Mouse (Mus musculus) R1 (cell line): Measurements from ENCODE around the gene Grik4.
A peak's percentile ranks its signal among the peaks of the same experiment; 100 is the strongest.

Experiments used
- DNase-seq: peaks from one replicate; pipeline ENCODE4 v3.0.0-alpha.2; 2018; ENCODE audit warnings: low read depth, low spot score

Gene Grik4

DNA sequence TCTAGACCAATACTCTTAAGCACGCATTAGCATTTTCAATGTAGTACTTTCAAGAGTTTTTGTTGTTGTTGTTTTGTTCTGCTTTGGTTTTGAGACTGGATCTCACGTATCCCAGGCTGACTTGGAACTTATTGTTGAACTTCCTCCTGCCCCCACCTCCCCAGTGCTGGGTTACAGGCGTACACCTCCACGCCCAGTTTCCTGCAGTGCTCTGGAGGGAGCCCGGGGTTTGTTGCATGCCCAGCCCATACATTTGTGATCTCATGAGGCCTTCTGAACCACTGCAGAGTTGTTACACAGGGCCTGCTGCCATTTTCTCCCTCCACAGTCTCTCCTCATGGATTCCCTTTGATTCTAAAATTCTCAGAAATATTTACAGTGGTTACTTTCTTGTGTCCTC is 201.9 kb downstream of the Grik4 start:
- DNase-seq = peak; percentile 8

DNA sequence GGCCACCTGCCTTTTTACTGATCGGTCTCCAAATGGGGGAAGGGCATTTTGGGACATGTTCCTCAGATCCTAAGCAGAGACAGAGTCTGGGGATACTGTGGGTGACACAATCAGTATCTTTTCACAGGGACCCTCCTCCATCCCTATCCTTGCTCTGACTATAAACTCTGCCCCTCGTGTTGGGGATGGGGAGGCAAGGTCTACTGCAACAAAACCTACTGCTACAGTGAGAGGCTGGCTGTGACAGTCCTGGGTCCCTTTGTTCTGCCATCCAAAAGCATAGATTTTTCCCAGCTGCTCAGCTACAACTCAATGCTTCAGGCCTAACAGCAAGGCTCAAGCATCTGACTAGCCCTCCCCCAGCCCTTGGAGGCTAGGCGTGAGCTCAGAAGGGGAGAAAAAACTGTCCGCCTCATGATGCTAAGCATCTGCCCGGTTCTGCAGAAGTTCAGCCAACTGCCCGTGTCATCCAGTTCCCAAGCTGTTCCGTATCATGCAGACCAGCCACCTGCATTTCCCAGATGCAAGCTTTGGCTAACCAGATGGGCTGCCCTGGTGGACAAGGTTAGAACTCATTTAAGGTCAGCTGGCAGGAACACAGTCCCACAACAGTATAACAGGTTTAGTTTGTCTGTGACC is 207.5 kb downstream of the Grik4 start:
- DNase-seq = no peak

DNA sequence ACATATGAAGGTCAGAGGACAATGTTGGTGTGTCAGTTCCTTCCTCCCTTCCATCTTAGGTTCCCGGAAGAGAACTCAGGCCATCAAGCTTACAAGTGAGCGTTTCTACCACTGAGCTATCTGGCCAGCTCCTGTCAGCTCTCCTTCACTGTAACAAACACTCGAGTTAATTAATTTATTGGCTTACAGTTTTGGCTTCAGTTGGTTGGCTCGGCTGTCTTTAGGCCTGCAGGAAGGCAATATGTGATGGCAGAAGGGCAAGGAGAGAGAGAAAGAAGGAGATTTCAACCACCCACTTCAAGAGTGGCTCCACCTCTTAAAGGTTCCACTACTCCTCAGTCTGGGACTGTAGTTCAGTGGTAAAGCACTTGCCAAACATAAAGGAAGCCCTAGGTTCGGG is 209.2 kb downstream of the Grik4 start:
- no peak for DNase-seq

DNA sequence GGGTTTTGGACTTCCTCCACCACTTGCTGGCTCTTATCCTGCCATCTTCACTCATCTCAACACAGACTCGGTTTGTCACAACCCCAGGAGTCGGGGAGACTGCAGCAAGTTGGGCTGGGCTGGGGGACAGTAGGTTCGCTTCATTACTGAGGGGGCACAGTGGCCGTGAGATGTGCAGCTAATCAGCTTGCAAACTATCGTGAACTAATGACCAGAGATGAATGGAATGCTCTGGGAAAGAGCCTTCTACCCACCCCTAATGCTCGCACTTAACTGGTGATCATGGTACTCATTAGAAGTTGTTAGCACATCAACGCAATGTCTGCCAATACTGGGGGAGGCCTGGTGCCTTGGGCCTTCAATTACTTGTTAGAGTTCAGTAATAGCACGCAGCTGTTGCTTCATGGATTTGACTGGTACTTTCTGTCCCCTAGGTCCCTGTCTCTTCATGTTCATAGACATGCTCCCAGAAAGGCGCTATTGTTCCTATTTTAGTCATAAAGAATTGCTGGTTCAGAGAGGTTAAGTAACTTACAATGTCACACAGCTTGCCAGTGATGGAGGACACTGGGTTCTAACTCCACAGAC is 211.5 kb downstream of the Grik4 start:
- DNase-seq = no peak

DNA sequence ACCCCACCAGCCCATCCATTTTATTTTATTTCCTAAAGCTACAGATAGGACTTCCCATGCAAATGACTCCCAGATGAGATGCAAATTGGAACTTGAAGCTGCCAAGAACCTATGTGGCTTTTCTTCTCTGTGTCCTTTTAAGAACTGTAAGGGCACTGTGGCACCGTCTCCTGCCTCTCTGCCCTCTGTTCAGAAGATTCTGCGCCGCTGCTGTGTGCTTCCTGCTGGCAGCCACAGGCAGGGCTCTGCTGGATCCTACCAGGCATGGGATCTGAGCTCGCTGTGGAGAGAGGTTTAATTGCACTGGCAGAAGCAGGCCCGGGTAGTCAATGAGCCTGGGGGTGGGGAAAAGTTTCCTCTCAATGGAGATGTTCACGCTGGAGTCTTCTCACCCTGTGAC is 215.8 kb downstream of the Grik4 start:
- DNase-seq = no peak

DNA sequence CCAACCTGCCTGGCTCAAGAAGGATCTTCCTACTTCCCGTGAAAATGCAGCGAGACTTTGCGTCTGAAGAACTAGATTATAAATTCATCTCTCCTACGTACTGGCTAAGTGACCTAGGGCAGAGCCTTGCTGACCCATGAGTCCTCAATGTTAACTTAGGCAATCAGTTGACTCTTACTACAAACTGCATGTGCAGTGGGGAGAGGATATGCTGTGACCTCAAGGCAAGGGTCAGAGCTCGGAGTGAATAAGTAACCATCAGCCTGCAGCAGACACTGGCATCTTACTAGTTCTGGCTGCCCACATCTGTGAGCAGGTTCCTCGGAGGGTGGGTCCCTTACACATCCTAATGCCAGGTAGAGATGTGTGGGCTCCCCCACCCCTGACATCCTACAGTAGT is 216.6 kb downstream of the Grik4 start:
- DNase-seq = no peak

DNA sequence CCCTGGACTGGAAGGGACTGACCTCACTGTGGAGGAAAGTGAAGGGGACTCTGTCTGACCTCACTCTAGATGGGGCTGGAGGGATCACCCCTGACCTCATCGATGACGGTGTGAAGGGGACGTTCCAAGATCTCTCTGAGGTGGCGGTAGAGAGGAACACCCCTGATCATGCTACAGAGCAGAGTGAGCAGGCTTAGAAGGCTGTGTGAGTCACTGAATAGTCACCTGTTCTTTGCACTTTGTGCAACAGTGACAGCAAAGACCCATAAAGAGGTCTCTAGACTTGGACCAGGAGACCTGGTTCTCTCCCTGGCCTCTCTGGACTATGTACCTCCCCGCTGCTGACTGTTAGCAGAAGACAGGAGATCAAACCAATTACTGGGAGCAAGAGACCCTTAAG is 217.1 kb downstream of the Grik4 start:
- no peak for DNase-seq

DNA sequence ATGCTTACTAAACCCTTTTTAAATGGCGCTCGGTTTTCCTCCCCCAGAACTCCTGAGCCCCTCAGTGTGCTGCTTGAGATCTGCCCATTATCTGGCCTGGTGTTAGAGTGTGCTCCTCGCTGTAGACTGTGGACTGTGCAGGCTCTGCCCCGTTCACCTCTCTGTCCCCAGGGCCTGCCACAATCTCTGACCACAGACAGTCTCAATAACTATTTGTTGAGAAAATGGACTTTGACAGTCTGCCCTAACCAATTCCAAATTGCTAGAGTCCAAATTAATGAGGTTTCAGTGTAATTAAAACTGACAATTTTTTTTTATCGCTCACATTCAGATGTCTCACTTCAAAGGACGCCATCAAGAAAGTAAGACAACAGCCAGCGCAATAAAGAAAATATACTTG is 220.2 kb downstream of the Grik4 start:
- DNase-seq = no peak

DNA sequence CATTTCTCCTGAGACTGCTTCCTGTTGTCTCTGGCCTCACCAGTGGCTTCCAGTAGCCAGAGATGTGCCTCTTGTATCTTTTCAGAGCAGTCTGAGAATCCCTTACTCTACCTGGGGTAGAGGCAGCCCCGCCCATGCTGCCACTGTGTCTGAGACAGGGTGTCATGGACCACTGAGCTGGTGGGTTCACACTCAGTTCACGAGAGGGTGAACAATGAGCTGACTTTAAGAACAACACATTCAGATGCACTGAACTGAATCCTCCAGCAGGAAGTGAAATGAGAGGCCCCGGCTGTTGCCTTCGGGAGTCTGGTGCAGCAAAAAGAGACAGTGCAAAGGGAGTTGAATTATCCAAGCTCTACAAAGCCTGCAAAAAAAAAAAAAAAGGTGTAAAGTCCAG is 221.8 kb downstream of the Grik4 start:
- DNase-seq = no peak

DNA sequence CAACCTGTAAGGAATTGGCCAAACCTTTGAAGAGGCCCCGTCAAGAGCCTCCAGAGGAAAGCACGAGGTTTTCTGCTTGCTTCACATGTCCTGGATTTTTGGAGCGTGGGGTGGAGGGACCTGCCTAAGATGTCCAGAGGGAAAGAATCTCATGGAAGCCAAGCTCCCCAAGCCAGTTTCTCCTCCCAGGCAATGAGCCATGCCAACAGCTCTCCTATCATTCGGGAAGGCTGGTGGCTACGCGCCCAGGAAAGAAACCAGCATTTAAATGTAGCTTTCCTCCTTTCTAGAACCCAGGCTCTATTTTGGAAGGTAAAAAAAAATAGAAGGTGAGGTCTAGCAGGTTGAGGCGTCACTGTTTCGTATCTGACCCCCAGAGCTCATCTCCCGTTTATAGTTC is 222.6 kb downstream of the Grik4 start:
- no peak for DNase-seq

DNA sequence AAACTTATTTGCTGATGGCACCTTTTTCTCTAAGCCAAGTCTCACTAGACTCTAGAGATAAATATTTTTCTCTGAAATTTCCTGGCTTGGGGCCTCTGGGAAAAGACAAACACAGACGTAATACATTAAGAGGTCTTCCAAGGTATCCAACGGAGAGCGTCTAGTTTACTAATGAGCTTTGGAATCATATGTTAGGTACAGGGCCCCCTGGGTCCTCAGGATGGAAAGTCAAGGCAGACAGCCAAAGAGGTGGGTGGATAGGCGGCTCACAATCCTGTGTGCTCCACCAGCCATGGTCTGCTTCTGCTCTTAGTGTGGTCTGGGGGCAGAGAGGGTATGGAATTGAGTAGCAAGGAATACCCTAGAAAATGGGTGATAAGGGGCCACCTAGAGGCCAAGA is 223.1 kb downstream of the Grik4 start:
- no peak for DNase-seq

DNA sequence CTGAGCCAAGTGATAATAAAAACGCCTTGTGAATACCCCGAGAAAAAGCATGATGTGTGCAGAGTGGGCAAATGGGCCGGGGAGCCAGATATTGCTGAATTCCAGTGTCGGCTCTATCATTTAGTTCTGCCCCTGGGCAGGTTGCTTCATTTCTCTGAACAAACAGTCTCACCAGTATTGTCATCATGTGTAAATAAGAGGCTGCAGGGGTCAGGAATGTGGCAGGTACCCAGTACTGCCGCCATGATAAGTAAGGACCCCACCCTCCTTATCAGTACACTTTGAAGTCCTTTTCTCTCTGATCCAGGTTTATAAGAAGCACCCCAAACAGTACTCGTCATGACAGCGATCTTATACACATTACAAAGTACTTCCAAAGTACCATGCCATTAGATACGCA is 230.4 kb downstream of the Grik4 start:
- no peak for DNase-seq

DNA sequence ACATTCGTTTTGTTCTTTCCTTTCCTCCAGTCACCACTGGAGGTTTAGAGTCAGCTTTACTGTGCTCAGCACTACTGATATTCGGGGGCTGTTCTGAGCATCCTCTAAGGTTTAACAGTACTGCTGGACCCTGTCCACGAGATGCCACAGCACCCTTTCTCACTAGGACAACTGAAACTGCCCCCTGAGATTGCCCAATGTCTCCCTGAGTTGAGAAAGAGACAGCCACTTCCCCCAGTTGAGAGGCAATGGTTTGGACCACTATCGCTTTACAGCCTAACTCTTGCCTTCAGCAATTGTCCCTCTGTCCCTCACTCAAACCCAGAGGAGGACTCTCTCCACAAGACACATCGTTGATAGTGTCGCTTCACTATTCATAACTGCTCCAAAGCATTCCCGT is 238.4 kb downstream of the Grik4 start:
- no peak for DNase-seq

DNA sequence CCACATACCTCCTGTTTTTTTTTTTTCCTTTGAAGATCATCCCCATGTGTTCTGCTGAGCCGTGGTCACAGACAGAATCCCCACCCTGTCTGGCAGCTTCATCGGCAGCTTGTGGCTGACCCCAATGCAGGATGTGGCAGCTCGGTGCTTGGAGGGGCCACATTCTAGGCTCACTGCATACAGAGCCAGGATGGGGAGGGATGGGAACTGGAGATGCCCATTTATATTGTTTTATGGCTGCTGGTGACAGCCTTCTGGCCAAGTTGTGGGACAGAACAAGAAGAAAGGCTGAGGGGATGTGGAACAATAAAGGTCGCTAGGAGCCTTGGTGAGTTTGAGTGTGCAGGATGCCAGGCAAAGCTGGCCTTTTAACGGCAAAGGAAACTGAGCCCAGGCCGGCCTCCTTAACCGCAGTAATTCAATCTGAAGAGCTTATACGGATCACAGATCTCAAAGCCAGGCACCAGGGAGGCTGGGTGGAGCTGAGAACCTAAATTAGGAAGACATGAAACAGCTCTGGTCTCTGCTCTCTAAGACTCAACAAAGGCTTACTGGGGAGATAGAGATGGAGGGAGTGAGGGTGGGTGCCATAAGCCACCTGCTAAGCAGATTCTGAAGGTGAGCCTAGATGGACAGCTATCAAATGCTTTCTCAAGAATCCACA is 241.0 kb downstream of the Grik4 start:
- no peak for DNase-seq

DNA sequence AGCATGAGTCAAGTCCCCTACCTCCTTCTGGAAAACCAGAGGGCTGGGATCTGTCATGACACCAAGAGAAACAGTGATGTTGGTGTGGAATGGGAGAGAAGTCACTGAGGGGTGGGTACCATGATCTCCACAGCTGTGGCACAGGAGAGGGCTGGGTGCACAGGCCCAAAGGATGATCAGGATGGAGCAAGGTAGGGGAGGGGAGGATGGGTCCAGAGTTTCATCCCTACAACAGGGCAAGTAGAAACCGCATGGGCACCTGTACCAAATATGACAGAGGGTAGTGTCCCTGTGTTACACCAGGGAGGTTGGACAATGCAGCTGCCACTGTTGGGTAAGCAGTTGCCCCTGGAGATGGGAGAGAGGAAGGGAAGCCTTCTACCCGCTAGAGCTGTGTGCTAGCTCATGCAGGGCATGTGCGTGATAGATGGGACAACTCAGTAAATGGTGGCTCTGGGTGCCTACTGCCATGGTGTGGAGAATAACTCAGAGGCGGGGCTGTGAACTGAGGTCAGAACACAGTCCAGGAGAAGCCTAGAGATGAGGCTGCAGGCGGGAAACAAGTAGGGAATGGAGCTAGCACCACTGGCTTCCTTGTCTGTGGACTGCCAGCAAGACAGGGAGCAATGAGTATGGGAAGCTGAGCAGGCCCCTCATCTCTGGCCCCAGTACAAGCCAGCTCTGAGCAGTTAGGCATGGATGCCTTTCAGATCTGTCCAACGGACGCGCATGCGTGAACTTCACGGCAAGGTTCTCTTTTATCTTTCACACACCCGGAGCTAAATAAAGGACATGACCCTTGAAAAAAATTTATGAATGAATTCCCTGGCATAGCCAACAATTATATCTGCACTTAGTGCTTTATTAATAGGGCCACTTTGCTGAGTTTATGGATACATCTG is 241.8 kb downstream of the Grik4 start:
- no peak for DNase-seq

DNA sequence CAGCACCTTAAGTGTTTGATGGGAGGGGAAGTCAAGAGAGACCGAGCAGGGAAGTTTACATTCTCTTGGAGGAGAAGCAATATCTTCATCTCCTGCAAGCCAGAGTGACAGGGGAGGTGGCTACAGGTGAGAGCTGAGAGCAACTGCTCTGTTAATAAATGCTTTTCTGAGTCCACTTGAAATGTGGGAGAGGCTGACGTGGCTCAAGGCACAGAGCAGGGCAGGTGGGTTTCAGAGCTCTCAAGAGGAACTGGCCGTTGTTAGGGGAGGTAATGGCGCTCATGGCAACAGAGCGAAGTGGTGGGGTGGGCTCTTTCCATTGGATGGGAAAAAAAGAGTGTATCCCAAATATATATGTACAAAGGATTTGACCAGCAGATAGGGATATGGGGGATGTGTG is 242.6 kb downstream of the Grik4 start:
- no peak for DNase-seq

DNA sequence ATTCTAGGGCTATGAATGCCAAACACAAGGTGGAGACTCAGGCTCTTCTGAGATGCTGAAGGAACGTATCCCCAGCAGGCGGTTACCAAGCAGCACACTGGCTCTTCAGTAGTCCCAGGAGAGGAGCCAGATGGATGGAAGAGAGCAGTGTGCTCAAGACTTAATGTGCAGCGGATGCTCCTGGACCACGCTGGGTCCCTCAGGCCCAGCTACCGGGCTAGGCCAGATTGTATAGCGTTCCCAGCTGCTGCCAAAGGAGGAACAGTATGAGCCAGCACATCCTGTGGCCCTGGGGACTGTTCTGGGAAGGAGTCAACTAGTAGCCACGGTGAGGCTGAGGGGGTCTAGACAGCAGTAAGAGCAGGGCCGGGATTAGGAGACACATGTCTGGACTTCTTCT is 251.3 kb downstream of the Grik4 start:
- DNase-seq = no peak

DNA sequence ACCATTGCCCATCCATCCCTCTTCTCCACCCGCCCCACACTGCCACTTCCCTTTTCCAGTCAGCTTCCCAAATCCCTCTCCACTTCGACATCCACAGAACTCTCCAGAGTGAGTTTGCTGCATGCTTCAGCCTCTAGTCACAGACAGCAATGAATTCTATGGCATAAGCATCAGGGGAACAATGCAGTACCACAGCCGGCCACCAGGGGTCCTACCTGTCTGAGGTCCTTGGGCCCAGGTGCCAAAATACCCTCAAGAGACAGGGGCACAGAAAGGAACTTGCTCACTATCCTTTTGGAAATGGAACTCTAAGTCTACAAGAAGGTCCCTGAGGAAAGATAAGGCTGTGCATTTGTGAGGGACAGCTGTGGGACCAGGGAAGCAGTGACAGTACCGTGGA is 256.1 kb downstream of the Grik4 start:
- DNase-seq = peak; percentile 70

DNA sequence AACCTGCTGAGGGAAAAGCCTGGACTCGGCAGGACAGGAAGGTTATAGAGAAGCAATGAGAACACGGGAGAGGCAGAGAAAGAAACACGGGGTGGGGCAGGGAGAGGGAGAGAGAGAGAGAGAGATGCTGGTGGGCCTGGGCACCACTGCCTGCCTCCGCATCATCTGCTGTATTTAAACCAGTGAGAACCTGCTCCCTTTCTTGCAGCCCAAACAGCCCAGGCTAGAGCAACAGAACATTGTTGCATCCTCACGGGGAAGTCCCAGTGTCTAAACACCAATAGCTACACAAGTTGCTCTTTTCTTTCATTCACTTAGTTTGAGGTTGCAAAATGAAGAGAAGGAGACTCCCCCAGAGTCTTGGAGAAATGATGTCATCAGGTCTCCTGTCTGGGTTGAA is 258.2 kb downstream of the Grik4 start:
- no peak for DNase-seq

DNA sequence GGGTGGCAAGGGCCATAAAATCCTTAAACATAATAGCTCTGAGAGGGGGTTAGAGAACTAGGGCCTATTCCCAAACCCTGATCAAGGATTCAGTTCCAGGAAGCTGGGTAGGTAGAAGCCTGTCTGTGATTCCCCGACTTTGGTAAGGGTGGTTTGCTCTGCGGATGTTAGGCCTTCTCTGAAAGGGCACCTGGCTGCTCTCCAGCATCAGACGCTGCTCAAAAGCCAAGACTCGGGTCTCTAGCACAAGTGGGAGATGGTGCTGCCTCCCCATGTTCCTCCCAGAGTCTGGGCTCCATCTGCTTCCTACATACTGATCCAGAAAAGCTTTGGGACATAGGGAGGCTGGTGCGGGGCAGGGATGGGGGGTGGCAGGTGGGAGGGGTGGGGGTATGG is 270.3 kb downstream of the Grik4 start:
- DNase-seq = no peak

DNA sequence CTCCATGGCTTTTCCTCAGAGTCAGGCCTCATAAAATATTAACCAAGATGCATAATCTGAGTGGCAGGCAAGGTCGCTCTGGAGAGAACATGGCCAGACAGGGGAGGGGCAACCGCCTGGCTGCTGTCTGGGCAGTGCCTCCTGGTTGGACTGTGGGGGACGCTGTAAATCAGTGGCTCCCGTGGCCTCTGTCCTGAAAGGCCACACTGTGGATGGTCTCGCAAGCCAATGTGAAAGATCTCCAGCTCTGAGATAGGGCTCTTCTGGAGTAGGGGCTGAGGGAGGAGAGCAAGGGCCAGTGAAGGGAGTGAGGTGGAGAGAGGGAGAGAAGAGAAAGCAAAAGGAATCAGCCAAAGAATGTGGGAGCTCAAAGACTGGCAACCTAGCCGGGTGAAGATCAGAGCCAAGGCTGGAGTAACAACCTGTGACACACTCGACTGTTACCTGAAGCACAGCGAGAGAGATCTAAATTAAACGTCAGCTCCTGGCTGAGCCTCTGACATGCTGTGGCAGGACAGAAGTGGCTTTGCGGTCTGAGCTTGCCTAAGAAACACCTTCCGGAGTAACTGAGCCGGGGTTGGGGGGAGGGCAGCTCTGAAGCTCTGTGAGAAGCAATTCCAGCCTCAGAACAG is 270.8 kb downstream of the Grik4 start:
- no peak for DNase-seq

DNA sequence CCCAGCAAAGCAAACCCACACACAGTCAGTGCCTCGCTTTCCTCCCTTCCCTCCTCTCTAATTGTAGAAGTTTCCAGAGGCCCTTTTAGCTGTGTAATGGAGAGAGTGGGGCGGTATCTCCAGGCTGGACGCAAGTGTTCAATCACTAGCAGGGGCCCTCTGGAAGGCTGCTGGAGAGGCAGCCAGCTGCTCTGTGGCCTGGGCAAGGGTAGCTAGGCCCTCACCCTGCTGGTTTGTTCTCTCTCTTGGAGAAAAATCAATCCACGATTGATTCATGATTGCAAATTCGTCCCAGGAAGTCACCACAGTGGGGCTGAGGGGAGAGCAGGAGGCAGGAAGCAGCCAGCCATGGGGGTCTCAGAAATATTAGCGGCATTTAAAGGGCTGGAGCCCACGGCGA is 271.3 kb downstream of the Grik4 start:
- DNase-seq = no peak
